Mouse (Mus musculus) adrenal gland, postnatal 10 days (tissue): ENCODE data around the gene Lamc2. TPM values are rescaled to one million over a fixed set of nuclear protein-coding genes. Genes with fewer than 3 reads are reported as not detected.
A peak's percentile ranks its signal among the peaks of the same experiment; 100 is the strongest.

Experiments
- DNase-seq: peaks from one replicate; pipeline ENCODE4 v3.0.0; 2021; ENCODE audit warnings: mixed read lengths
- total RNA-seq, 2 experiments: library from RNA; stranded (reverse); gene quantifications; 2 replicates each; pipeline ENCODE4 v1.2.3; 2021

Lamc2 gene
- total RNA-seq, 2 experiments from 2014 or later: 1.9 to 3.2 TPM

DNA sequence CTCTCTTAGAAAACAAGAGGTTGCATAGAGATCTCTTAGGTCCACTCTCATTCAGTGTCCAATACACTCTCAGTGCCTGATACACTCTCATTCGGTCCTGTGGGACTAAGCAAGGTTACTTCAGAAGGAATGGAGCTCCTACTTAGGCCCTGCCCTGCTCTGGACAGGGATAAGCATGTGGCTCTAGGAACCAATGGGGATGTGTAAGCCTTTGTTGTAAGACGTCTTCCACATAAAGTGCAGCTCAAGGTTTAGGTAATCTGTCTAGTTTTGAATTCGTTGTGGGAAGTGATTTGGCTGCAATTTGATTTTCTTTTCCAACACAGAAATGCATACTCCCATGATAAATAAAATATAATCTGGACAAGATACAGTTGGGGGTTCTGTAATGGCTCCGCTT lies 6.1 kb downstream of the Lamc2 start:
- DNase-seq: no peak

DNA sequence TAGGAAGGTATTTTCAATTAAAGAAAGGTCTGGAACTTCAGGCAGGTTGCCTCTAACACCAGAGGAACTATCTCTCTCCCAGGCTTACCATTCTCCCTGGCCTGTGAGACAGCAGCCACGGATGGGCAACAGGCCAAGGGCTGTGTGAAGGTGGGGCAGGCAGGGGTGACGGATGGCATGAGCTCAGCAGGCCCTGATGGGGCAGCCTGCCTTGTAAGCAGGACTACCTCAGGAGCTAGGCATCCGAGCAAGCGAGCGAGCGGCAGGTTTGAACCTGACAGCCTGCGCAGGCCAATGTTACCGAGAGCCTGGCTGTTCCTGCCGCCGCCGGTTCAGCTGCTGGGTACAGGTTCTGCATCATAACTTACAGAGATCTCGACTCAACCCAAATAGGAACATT lies 11.4 kb downstream of the Lamc2 start:
- peak; percentile 89 for DNase-seq

DNA sequence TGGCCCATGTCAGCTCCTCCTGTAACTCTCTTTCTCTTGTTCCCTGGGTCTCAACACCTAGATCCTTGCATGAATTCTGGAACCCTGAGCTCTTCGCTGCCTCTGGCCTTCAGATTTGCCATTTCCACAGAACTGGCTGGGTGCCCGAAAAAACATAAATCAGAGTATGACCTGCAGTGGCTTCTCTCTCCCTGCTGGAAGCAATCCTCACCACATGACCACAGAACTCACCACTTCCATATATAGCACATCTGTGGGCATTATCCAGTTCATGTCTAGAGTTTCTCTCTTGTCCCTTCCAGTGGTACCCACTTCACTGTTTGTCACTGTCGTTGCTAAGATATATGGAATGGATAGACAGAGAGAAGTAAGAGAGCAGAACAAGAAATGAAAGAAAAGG lies 13.0 kb downstream of the Lamc2 start:
- DNase-seq: peak; percentile 85

- peak; percentile 16 for DNase-seq
Observed at GRCm38 (mm10) chr1:153172291-153172731, 13.9 kb downstream of the Lamc2 start.

DNA sequence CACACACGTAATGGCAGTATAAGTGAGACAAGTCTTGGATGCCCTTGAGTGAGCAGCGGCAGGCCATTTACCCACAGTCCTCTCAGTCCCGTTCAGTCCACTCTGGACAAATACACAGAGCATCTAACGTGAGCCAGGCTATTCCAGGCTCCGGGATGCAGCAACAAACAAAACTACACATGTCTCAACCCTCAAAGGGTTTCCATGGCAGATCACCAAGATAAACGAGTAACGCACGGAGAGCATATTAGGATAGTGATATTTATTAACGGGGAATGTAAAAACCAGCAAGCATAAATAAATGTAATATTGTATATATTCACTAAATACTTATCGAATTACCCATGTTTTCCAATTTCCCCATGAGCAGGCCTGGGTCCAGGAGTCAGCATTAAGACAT lies 15.2 kb downstream of the Lamc2 start:
- DNase-seq: no peak

DNA sequence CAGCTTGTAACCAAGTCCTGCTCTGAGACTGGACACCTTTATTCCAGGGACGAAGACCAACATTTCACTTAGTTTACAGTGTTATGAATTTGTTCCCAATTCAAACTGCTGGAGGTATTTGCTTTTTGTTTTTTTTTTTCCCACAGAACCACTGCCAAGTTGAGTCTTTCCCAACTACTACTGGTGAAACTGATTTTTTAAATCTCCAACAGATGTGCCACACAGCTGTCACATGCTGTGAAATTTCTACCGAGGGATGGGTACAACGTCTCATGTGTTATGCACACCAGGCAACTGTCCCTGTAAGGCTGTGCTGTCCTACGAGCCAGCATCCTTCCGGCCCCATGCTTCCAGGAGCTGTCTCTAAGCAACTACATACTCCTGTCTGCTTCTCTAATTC lies 18.0 kb downstream of the Lamc2 start:
- DNase-seq: no peak

DNA sequence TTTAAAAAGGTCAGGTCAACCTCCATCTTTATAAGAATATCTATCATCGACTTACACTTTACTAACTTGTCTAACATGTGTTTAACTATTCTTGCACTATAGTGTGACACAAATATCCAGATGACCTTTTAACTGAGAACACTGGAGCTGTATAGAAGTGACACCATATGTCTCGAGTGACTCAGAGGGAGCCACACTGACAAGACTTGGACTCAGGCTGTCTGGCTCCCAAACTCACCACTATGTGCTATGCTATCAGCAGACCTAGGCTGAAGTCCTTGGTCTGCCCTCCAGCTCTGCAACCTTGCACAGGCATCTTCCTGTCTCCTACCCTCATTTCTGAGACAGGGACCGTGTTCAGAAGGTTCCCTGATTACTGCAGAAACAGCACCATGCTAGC lies 22.4 kb downstream of the Lamc2 start:
- no peak for DNase-seq

- no peak for DNase-seq
Observed at GRCm38 (mm10) chr1:153159137-153159536, 27.1 kb downstream of the Lamc2 start.

- no peak for DNase-seq
Observed at GRCm38 (mm10) chr1:153157021-153157623, 29.1 kb downstream of the Lamc2 start.

GRCm38 (mm10) chr1:153155364-153155763 lies 30.9 kb downstream of the Lamc2 start:
- DNase-seq: no peak

DNA sequence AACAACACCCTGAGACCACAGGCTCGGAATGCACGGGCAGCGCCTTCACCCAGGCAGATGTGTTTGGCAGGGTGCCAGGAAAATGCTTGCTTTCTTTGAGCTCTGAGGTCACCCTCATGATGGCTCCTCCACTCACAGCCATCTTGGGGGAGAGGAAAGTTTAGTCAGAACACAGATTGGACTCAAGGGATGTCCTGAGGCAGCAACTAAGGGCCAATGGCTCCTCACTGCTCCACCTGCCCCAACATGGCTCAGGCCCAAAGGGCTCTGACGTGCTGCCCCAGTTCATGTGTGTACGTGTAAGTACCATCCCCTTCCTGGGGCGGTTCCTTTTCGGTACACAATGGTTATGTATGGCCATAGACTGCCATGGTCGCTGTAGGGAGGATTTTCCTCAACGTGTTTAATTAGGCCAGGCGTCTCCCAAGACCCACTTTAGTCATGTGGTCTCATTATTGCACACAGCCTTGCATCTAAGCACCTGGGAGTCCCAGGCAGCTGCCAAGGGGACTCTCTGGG lies 32.6 kb downstream of the Lamc2 start:
- peak; percentile 62 for DNase-seq

- DNase-seq: peak; percentile 51
Observed at GRCm38 (mm10) chr1:153152594-153152993, 33.7 kb downstream of the Lamc2 start.

- DNase-seq: no peak
Observed at GRCm38 (mm10) chr1:153145791-153146190, 40.5 kb downstream of the Lamc2 start.

DNA sequence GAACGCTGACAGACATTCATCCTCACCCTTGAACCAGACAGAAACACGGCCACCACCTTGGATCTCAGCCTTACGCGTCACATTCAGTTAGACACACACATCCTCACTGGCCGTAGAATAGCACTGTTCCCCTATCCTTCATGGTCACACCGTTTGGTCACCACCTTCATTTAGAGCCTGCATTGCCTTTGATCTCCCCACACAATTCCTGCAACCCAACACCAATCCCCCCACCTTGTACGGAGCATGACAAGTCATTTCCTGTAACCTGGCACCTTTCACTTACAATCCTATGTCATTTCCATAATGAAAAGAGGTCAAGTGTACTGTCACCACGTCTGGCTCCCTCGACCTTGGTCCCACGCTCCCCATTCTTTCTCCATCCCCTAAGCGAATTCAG lies 42.2 kb downstream of the Lamc2 start:
- no peak for DNase-seq

DNA sequence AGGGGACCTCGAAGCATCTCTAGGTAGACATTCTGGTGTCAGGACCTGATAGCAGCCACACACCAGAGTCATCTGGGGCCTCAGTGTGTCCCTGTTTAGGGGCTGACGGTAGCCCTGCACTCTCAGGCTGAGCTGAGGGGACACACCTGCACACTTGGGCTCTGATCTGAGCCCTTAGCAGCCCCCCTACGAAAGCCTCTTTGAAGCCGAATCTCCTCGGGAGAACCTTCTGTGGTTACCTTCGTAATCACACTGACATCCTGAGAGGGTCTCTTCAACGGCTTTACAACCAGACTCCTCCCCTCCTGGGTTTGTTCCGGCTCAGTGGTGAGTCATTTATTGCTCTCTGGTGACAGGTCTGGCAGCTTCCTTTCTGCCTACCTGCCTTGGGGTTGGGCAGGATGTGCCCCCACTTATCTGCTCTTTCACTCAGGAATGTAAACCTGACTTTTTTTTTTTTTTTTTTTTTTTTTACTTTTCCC lies 45.5 kb downstream of the Lamc2 start:
- no peak for DNase-seq

GRCm38 (mm10) chr1:153140265-153140664 lies 46.0 kb downstream of the Lamc2 start:
- no peak for DNase-seq

- no peak for DNase-seq
Observed at GRCm38 (mm10) chr1:153139635-153140034, 46.6 kb downstream of the Lamc2 start.

DNA sequence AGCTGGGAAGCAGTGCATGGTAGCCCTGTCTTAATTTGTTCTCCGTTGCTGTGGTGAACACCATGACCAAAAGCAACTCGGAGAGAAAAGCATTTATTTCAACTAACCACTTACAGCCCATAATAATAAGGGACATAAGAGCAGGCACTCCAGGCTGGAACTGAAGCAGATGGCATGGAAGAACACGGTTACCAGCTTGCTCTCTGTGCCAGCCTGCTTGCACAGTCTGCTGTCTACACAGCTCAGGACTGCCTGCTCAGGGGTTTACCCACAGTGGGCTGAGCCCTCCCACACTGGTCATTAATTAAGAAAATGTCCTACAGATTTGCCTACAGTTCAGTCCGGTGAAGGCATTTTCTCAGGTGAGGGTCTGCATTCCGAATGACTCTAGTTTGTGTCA lies 47.8 kb downstream of the Lamc2 start:
- no peak for DNase-seq

- no peak for DNase-seq
Observed at GRCm38 (mm10) chr1:153136647-153137046, 49.6 kb downstream of the Lamc2 start.

DNA sequence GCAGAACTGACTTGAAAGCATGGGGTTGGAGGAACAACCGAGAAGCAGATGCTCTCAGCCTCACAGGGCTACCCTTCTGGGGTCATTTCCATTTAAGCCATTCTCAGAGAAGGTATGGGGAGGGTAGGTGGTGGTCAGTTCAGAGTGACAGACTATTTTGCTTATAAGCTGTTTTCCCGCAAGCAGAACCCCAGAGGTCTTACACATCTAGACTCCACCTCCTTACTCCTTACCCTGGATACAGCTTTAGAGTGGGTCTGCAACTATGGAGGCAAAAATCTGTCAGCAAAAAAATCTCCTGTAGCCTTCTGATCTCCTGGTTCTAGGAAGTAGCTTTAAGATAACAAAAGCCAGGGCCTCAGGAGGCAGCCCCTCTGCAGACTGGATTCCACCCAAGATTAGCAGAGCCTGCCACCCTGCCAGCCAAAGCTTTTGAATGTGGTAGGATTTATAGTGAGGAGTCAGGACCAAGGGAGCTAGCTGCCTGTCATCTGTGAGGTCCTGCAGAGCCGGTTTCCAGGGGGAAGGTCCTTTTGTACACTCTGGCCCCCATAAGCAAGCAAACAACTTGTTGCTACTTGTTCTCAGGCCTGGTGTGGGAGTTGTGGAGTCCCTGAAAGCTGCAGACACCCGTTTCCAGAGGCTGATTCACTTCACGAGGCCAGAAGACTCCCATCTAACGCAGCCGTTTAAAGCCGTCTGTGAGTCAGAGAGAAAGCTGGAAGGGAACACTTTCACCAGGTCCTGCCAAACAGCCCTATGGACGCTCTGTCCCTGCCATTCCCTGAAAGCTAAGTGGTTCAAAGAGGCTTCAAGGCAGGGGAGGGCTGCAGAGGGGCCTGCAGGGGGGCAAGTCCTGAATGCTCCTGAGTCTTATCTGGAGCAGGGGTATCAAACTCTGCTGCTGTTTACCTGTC lies 52.1 kb downstream of the Lamc2 start:
- peak; percentile 32 for DNase-seq

- DNase-seq: peak; percentile 69
Observed at GRCm38 (mm10) chr1:153129992-153130713, 56.1 kb downstream of the Lamc2 start.

GRCm38 (mm10) chr1:153128780-153129179 lies 57.5 kb downstream of the Lamc2 start:
- DNase-seq: no peak

DNA sequence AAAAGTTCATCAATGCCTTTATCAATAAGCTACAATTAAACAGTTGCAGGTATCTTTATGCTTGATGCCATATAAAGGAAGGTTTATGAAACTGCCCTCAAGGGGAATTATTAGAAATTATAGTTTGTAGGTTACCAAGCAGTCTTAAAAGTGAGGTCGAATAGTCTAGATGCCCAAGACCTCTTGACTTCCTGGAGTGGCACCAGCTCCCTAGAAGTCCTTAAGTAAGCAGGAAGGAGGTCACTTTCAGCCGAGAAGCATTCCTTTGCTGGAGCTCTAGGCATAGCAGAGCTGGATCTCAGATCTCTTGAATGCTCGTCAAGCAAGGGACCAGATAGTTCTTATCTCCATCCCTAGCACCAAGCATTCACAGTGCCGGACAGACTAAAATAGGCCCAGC lies 58.6 kb downstream of the Lamc2 start:
- DNase-seq: no peak
